Mouse (Mus musculus) WW6 (cell line): Measurements from ENCODE around the gene Prkar1b.

ENCODE experiments used
- DNase-seq: peaks from one replicate; pipeline ENCODE4 v3.0.0-alpha.2; 2013; ENCODE audit warnings: low read depth, low spot score

Prkar1b gene

GRCm38 (mm10) chr5:139007141-139007775, 142.5 kb downstream of the Prkar1b start:
- DNase-seq = no peak

- DNase-seq = no peak
Observed at GRCm38 (mm10) chr5:139004588-139004987, 145.2 kb downstream of the Prkar1b start.

GRCm38 (mm10) chr5:138999716-139000115, 150.1 kb downstream of the Prkar1b start:
- no peak for DNase-seq

- DNase-seq = no peak
Observed at GRCm38 (mm10) chr5:138997936-138998580, 151.7 kb downstream of the Prkar1b start.

- no peak for DNase-seq
Observed at GRCm38 (mm10) chr5:138997171-138997788, 152.5 kb downstream of the Prkar1b start, which contains the start of gene Pdgfa. Gene Pdgfa, minus strand, starts transcription at chr5:138997370.

- DNase-seq = peak; percentile 81
Observed at GRCm38 (mm10) chr5:138996322-138997073, 153.3 kb downstream of the Prkar1b start.

- peak; percentile 61 for DNase-seq
Observed at GRCm38 (mm10) chr5:138995721-138996311, 154.0 kb downstream of the Prkar1b start.

GRCm38 (mm10) chr5:138994786-138995720, 154.7 kb downstream of the Prkar1b start:
- no peak for DNase-seq

GRCm38 (mm10) chr5:138994108-138994785, 155.6 kb downstream of the Prkar1b start:
- DNase-seq = no peak

GRCm38 (mm10) chr5:138993371-138994107, 156.3 kb downstream of the Prkar1b start:
- DNase-seq = no peak

- DNase-seq = no peak
Observed at GRCm38 (mm10) chr5:138992611-138993370, 157.0 kb downstream of the Prkar1b start.

GRCm38 (mm10) chr5:138991734-138992133, 158.1 kb downstream of the Prkar1b start:
- peak; percentile 81 for DNase-seq

GRCm38 (mm10) chr5:138990659-138991380, 159.0 kb downstream of the Prkar1b start:
- no peak for DNase-seq

- no peak for DNase-seq
Observed at GRCm38 (mm10) chr5:138989567-138989966, 160.2 kb downstream of the Prkar1b start.

GRCm38 (mm10) chr5:138988764-138989163, 161.0 kb downstream of the Prkar1b start:
- no peak for DNase-seq

GRCm38 (mm10) chr5:138987994-138988393, 161.8 kb downstream of the Prkar1b start:
- no peak for DNase-seq

GRCm38 (mm10) chr5:138981921-138982320, 167.9 kb downstream of the Prkar1b start:
- DNase-seq = no peak

- no peak for DNase-seq
Observed at GRCm38 (mm10) chr5:138980608-138981007, 169.2 kb downstream of the Prkar1b start.
